Mouse (Mus musculus): ENCODE data around the gene Mep1a. TPM values are rescaled to one million over a fixed set of nuclear protein-coding genes. Genes with fewer than 3 reads are reported as not detected.
"Not testable (repeated sequence)": the region's sequence is repeated elsewhere in the genome, so short reads cannot be mapped to it uniquely, and the experiment has no call there.

Mep1a gene
- polyA plus RNA-seq, 1 experiment from 2014 or later: not detected

DNA sequence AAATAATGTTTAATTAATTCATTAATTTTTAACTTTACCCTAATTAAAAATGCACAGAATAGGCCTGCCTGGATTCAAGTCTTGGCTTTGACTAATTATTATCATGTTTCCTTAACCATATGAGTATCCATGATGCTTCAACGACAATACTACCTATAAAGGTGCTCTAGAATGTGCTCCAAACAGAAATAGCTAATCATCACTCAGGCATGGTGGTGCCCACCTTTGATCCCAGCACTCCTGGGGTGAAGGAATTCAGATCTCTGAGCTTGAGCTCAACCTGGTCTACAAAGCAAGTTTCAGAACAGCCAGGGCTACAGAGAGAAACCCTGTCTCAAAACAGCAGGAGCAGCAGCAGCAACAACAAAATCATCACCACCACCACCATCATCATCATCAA, 2.1 kb downstream of the Mep1a start:
- H3K4me1 ChIP-seq (ENCODE audit: control insufficient read depth, insufficient read depth, low read length): no peaks in the 10 kb centered on the region
- no peaks in the 10 kb centered on the region for H3K27me3 ChIP-seq (ENCODE audit: control insufficient read depth, insufficient read depth, low read length)
- ATAC-seq (ENCODE audit: insufficient number of reproducible peaks, low FRiP score, low TSS enrichment, low read depth): no peak
- H3K36me3 ChIP-seq (ENCODE audit: control insufficient read depth, insufficient read depth, low read length): no peaks in the 10 kb centered on the region
- no peak for DNase-seq (ENCODE audit: low spot score)
- no peak overlapping the region for H3K4me3 ChIP-seq (ENCODE audit: low read depth, low read length)
- no peak overlapping the region for H3K27ac ChIP-seq (replicated peaks; ENCODE audit: low read depth, low read length)
- 82% methylated on average over 1 of the region's 1 CpGs for WGBS
- no peaks in the 10 kb centered on the region for H3K9me3 ChIP-seq (ENCODE audit: control insufficient read depth, low read length)
- no peak overlapping the region for H3K9ac ChIP-seq (ENCODE audit: low read length)
- no peak overlapping the region for H3K4me2 ChIP-seq (ENCODE audit: low read depth, severe bottlenecking)

DNA sequence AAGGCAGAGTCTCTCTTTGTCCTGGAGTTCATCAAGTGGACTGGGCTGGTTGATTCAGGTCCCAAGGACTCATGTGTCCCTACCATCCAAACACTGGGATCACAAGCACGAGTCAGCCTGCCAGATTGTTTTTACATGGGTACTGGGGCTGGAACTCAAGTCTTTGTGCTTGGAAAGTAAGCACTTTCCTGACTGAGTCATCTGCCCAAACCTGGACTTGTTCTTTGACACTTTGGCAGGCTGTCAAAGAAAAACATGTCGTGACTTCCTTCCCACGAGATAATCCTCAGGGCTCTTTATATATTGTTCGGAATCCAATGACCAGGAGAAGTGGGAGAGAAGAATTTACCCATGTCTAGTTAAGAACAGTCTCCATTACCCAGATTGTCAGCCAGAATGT, 5.1 kb downstream of the Mep1a start:
- Histone ChIP-seq H3K9ac (ENCODE audit: low read length) (no peak overlapping the region), H3K36me3 (ENCODE audit: control insufficient read depth, insufficient read depth, low read length) (no peaks in the 10 kb centered on the region), H3K4me3 (ENCODE audit: low read depth, low read length) (no peak overlapping the region), H3K4me2 (ENCODE audit: low read depth, severe bottlenecking) (no peak overlapping the region), H3K9me3 (ENCODE audit: control insufficient read depth, low read length) (no peaks in the 10 kb centered on the region), H3K4me1 (ENCODE audit: control insufficient read depth, insufficient read depth, low read length) (no peaks in the 10 kb centered on the region), H3K27ac (replicated peaks; ENCODE audit: low read depth, low read length) (no peak overlapping the region), H3K27me3 (ENCODE audit: control insufficient read depth, insufficient read depth, low read length) (no peaks in the 10 kb centered on the region)
- no peak for DNase-seq (ENCODE audit: low spot score)
- 83% methylated on average over 4 of the region's 4 CpGs for WGBS
- no peak for ATAC-seq (ENCODE audit: insufficient number of reproducible peaks, low FRiP score, low TSS enrichment, low read depth)

DNA sequence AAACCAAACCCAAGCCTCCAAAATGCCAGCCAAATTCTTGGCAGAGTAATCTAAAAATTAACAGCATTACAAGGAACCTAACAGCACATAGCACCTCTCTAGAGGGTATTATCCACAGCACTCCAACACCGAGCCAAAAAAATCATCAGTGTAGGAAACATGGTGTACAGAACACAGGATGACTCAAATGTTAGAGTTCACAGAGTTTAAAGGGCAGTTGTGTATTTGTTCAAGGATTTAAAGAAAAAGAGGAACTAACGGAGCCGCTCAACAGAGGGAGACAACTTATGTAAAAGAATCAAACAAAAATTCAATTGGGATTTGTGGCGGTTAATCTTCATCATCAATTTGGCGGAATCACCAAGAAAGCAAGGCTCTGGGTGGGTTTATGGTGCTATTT, 7.1 kb downstream of the Mep1a start:
- 92% methylated on average over 5 of the region's 5 CpGs for WGBS
- no peak overlapping the region for H3K4me2 ChIP-seq (ENCODE audit: low read depth, severe bottlenecking)
- H3K9ac ChIP-seq (ENCODE audit: low read length): no peak overlapping the region

DNA sequence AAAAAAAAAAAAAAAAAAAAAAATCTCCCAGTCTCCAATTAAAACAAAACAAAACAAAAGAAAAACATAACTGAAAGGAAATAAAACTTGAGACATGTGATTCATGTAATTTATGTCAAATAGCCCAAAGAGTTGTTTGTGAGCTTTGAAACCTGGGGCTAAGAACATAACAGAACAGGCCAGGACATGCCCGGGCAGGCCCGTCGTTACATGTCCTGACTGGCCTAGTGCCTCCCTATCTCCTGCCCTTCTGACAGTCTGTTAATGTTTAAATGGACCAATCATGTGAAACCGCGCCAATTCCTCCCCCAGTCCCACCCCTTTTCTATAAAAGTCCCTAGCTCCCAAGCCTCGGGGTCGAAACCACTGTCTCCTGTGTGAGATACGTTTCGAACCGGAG, 12.2 kb downstream of the Mep1a start:
- H3K4me1 ChIP-seq (ENCODE audit: control insufficient read depth, insufficient read depth, low read length); H3K4me3 ChIP-seq (ENCODE audit: low read depth, low read length); H3K9me3 ChIP-seq (ENCODE audit: control insufficient read depth, low read length); H3K36me3 ChIP-seq (ENCODE audit: control insufficient read depth, insufficient read depth, low read length); H3K27ac ChIP-seq (replicated peaks; ENCODE audit: low read depth, low read length); H3K9ac ChIP-seq (ENCODE audit: low read length); DNase-seq (ENCODE audit: low spot score); H3K4me2 ChIP-seq (ENCODE audit: low read depth, severe bottlenecking); ATAC-seq (ENCODE audit: insufficient number of reproducible peaks, low FRiP score, low TSS enrichment, low read depth); H3K27me3 ChIP-seq (ENCODE audit: control insufficient read depth, insufficient read depth, low read length): not testable (repeated sequence)
- 96% methylated on average over 5 of the region's 10 CpGs for WGBS

More for the DNA sequence above, 7.1 kb downstream of the Mep1a start:
- no peak for DNase-seq (ENCODE audit: low spot score)
- Histone ChIP-seq H3K4me3 (ENCODE audit: low read depth, low read length) (no peak overlapping the region), H3K27me3 (ENCODE audit: control insufficient read depth, insufficient read depth, low read length) (no peaks in the 10 kb centered on the region), H3K4me1 (ENCODE audit: control insufficient read depth, insufficient read depth, low read length) (no peaks in the 10 kb centered on the region), H3K36me3 (ENCODE audit: control insufficient read depth, insufficient read depth, low read length) (no peaks in the 10 kb centered on the region), H3K27ac (replicated peaks; ENCODE audit: low read depth, low read length) (no peak overlapping the region), H3K9me3 (ENCODE audit: control insufficient read depth, low read length) (no peaks in the 10 kb centered on the region)
- no peak for ATAC-seq (ENCODE audit: insufficient number of reproducible peaks, low FRiP score, low TSS enrichment, low read depth)

DNA sequence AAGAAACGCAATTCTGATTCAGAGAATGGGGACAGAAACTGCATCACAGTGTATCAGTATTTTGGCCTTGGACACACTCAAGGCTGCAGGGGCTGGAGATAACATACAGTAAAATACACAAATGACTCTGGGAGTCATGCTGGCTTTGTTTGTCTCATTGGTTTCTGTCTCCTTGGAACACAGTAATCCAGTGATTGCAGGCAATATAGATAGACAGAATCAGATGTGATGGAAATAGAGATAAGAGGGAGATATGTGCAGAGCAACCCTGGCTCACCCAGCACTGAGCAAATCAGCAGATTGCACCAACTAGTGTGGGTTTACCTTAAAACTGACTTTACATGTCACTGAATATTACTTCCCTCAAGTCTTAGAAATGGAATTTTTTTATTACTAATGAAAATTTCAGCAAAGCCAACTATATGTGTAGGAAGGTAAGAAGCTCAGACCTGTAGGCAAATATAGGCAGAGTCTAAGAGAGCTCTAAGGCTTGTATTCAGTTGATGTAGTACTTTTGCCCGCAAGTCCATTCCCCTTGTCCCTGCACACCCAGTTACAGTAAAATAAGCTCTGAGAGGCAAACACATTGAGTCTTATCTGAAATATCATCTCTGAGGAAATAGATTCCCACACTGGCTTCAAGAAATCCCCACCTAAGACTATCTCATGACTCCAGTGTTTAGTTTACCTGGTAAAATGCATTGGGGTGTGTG, 14.0 kb downstream of the Mep1a start:
- Histone ChIP-seq H3K4me3 (ENCODE audit: low read depth, low read length) (no peak overlapping the region), H3K36me3 (ENCODE audit: control insufficient read depth, insufficient read depth, low read length) (no peaks in the 10 kb centered on the region), H3K27me3 (ENCODE audit: control insufficient read depth, insufficient read depth, low read length) (no peaks in the 10 kb centered on the region), H3K27ac (replicated peaks; ENCODE audit: low read depth, low read length) (no peak overlapping the region), H3K9me3 (ENCODE audit: control insufficient read depth, low read length) (no peaks in the 10 kb centered on the region), H3K4me1 (ENCODE audit: control insufficient read depth, insufficient read depth, low read length) (no peaks in the 10 kb centered on the region), H3K4me2 (ENCODE audit: low read depth, severe bottlenecking) (no peak overlapping the region), H3K9ac (ENCODE audit: low read length) (no peak overlapping the region)
- DNase-seq (ENCODE audit: low spot score) (no peak), ATAC-seq (ENCODE audit: insufficient number of reproducible peaks, low FRiP score, low TSS enrichment, low read depth) (no peak)
- 92% methylated on average over 2 of the region's 2 CpGs for WGBS

DNA sequence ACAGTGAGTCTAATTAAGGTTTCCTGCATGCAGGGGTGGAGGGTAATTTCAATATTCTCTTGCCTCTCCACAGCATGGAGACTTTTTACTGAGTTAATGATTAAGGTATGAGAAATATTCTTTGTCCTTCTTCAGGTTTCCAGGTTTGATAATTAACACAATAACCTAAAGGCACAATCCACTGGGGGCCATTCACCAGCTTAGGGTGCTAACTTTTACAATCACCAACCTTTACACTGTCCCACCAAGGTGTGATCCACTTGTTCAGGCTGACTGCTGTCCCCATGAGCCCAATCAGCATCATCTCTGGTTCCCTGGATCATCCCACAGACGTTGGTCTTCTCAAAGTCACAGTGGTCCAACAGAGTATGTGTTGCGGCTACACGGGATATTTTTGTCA, 16.6 kb downstream of the Mep1a start:
- Histone ChIP-seq H3K4me1 (ENCODE audit: control insufficient read depth, insufficient read depth, low read length) (no peaks in the 10 kb centered on the region), H3K4me3 (ENCODE audit: low read depth, low read length) (no peak overlapping the region), H3K9ac (ENCODE audit: low read length) (no peak overlapping the region), H3K27me3 (ENCODE audit: control insufficient read depth, insufficient read depth, low read length) (no peaks in the 10 kb centered on the region), H3K4me2 (ENCODE audit: low read depth, severe bottlenecking) (no peak overlapping the region), H3K27ac (replicated peaks; ENCODE audit: low read depth, low read length) (no peak overlapping the region), H3K9me3 (ENCODE audit: control insufficient read depth, low read length) (no peaks in the 10 kb centered on the region), H3K36me3 (ENCODE audit: control insufficient read depth, insufficient read depth, low read length) (no peaks in the 10 kb centered on the region)
- 85% methylated on average over 3 of the region's 3 CpGs for WGBS
- ATAC-seq (ENCODE audit: insufficient number of reproducible peaks, low FRiP score, low TSS enrichment, low read depth) (no peak), DNase-seq (ENCODE audit: low spot score) (no peak)

DNA sequence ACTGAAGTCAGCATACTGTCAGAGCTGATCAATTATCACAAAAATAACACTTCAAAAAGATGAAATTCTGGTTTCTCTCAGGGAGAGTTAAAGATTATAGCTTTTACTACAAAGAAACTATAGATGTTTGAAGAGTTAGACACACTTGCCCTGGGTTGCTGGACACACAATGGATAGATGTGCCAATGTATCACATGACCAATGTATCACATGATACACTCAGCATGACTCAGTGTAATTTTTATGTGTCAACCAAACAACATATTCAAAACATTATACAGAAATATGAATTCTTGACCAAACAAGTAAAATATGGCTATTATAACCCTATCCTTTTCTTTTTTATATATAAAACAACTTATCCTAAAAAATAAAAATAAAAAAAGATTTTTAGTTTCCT, 25.0 kb downstream of the Mep1a start:
- H3K27ac ChIP-seq (replicated peaks; ENCODE audit: low read depth, low read length): no peak overlapping the region
- H3K9ac ChIP-seq (ENCODE audit: low read length): no peak overlapping the region
- no peaks in the 10 kb centered on the region for H3K36me3 ChIP-seq (ENCODE audit: control insufficient read depth, insufficient read depth, low read length)
- DNase-seq (ENCODE audit: low spot score) (no peak), ATAC-seq (ENCODE audit: insufficient number of reproducible peaks, low FRiP score, low TSS enrichment, low read depth) (no peak)
- no peaks in the 10 kb centered on the region for H3K4me1 ChIP-seq (ENCODE audit: control insufficient read depth, insufficient read depth, low read length)
- no peak overlapping the region for H3K4me2 ChIP-seq (ENCODE audit: low read depth, severe bottlenecking)
- no peak overlapping the region for H3K4me3 ChIP-seq (ENCODE audit: low read depth, low read length)
- no peaks in the 10 kb centered on the region for H3K9me3 ChIP-seq (ENCODE audit: control insufficient read depth, low read length)
- H3K27me3 ChIP-seq (ENCODE audit: control insufficient read depth, insufficient read depth, low read length): no peaks in the 10 kb centered on the region

DNA sequence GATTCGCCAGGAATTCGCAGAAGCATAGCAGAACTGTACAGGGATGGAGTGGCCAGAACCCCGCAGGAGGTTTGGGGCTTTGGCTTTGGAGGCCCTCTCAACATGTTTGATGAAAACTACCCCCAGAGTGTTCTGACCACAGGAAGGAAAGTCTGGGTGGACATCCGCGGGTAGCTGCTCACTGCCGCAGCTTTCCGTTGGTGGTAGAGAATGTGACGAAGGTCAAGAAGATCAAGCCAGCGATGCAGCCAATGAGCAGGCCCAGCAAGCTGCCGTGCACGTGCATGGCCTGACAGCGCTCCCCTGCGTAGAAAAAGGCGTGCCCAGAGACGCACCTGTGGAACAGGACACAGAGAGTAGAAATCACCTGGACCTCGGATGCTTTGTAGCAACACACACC, 27.8 kb downstream of the Mep1a start:
- 92% methylated on average over 16 of the region's 16 CpGs for WGBS
- no peaks in the 10 kb centered on the region for H3K9me3 ChIP-seq (ENCODE audit: control insufficient read depth, low read length)
- no peaks in the 10 kb centered on the region for H3K4me1 ChIP-seq (ENCODE audit: control insufficient read depth, insufficient read depth, low read length)
- H3K27me3 ChIP-seq (ENCODE audit: control insufficient read depth, insufficient read depth, low read length): no peaks in the 10 kb centered on the region
- no peak overlapping the region for H3K27ac ChIP-seq (replicated peaks; ENCODE audit: low read depth, low read length)
- no peak overlapping the region for H3K4me3 ChIP-seq (ENCODE audit: low read depth, low read length)
- no peak for DNase-seq (ENCODE audit: low spot score)
- no peak for ATAC-seq (ENCODE audit: insufficient number of reproducible peaks, low FRiP score, low TSS enrichment, low read depth)
- no peak overlapping the region for H3K9ac ChIP-seq (ENCODE audit: low read length)
- no peak overlapping the region for H3K4me2 ChIP-seq (ENCODE audit: low read depth, severe bottlenecking)
- H3K36me3 ChIP-seq (ENCODE audit: control insufficient read depth, insufficient read depth, low read length): no peaks in the 10 kb centered on the region

DNA sequence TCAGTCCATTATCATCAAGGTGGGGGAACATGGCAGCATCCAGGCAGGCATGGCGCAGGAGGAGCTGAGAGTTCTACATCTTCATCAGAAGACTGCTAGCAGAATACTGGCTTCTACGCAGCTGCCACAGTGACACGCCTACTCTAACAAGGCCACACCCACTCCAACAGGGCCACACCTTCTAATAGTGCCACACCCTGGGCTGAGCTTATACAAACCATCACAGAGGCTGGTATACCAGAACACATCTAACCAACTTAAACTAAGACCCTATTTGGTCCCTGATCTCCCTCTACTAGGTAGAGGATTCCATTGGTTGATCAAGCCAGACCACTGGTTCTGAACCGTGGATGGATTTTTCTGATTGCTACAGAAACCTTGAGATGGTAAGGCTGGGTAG, 30.1 kb downstream of the Mep1a start:
- Histone ChIP-seq H3K4me2 (ENCODE audit: low read depth, severe bottlenecking) (no peak overlapping the region), H3K4me3 (ENCODE audit: low read depth, low read length) (no peak overlapping the region), H3K36me3 (ENCODE audit: control insufficient read depth, insufficient read depth, low read length) (no peaks in the 10 kb centered on the region), H3K9me3 (ENCODE audit: control insufficient read depth, low read length) (no peaks in the 10 kb centered on the region), H3K4me1 (ENCODE audit: control insufficient read depth, insufficient read depth, low read length) (no peaks in the 10 kb centered on the region), H3K9ac (ENCODE audit: low read length) (no peak overlapping the region), H3K27me3 (ENCODE audit: control insufficient read depth, insufficient read depth, low read length) (no peaks in the 10 kb centered on the region), H3K27ac (replicated peaks; ENCODE audit: low read depth, low read length) (no peak overlapping the region)
- WGBS: 84% methylated on average over 4 of the region's 4 CpGs
- ATAC-seq (ENCODE audit: insufficient number of reproducible peaks, low FRiP score, low TSS enrichment, low read depth) (no peak), DNase-seq (ENCODE audit: low spot score) (no peak)
